Mouse (Mus musculus) mesoderm, embryonic 11.5 days (tissue): ENCODE measurements at regions not wholly inside any gene's neighbourhood (a gene's known extent, or its start where the extent isn't known, plus 50 kb on each side); places are given as distances from the start of the nearest gene placed in this dataset.
A peak's percentile ranks its signal among the peaks of the same experiment; 100 is the strongest.
"Not testable (repeated sequence)": the region's sequence is repeated elsewhere in the genome, so short reads cannot be mapped to it uniquely, and the experiment has no call there.

ENCODE experiments used
- DNase-seq: peaks from one replicate; pipeline ENCODE4 v3.0.0-alpha.2; 2012; ENCODE audit warnings: low read depth, low spot score

- peak; percentile 56 for DNase-seq
Measured at GRCm38 (mm10) chr5:16937840-16938239, 146.2 kb downstream of the Gm28710 start.

- DNase-seq = peak; percentile 52
Measured at GRCm38 (mm10) chr5:16947430-16947829, 155.8 kb downstream of the Gm28710 start.

DNA sequence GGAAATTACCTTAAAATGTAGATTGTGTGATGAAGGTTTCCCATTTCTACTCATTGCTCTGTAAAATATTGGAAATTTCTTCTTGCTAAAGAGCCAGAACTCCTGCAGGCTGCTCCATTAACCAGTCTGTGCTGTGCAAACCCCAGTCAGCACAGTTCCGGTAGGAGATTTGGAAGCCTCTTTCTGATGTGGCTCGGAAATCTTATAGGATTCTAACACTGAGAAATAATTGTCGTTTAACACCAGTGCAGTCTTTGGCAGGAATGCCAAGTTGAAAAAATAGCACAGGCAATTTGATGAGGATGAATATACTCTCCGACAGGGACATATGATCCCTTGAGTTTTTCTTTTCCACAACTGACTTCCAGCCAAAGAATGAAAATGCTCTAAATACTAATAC, 176.1 kb downstream of the Gm28710 start:
- DNase-seq = no peak

DNA sequence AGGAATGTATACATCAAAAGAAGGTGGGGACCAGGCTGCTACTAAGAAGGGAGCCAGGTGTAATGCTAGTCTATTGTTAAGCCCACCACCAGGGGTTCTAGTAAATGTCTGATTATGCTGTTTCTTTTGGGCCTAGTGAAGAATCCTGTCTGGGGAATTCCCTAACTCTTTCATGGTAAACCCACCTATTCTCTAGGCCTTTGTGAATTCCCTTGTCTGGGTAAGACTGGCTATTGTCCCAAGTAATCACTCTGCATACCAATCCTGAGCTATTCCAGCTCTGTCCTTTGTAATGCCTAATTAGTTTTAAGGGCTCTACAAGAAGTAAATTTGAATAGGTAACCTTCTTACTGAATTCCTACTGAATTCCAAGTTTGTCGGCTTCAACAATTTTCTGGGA, 177.2 kb downstream of the Gm28710 start:
- not testable (repeated sequence) for DNase-seq

GRCm38 (mm10) chr5:16973206-16973896, 181.7 kb downstream of the Gm28710 start:
- DNase-seq = no peak

DNA sequence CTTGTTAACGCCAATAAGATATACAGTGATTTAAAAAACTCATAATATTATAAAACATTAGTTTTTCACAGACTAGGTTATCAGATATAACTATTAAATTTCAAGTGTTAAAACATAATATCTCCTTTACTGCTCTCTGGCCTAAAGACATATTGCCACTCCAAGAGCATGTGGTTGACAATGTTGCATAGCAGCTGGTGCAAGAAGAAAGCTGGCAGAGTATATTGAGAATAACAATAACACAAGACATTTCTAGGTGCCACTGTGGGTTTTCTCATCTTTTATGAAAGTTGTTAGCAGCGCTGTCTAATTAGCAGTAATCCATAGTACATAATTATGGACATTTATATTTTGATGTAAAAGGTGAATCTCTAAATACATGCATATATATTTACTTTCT, 184.4 kb downstream of the Gm28710 start:
- no peak for DNase-seq

GRCm38 (mm10) chr5:16984877-16985276, 193.3 kb downstream of the Gm28710 start:
- no peak for DNase-seq

DNA sequence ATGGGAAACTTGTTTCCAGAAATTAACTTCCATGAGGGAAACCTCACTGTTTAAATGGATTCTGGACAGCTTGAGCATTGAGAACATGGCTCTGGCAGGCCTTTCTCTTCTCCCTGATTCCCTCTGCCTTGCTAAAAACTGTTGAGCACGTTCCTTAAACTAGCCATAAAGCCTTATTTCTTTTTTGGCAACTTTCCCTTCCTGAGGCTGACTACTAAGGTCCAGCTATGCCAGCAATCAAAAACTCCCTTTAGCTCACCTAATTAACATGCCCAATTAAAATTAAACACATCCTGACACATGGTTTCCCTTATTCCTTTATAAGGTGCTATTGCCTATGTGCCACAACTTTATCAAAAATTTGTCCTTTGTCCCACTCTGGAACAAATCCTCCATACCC, 199.9 kb downstream of the Gm28710 start:
- DNase-seq = no peak

DNA sequence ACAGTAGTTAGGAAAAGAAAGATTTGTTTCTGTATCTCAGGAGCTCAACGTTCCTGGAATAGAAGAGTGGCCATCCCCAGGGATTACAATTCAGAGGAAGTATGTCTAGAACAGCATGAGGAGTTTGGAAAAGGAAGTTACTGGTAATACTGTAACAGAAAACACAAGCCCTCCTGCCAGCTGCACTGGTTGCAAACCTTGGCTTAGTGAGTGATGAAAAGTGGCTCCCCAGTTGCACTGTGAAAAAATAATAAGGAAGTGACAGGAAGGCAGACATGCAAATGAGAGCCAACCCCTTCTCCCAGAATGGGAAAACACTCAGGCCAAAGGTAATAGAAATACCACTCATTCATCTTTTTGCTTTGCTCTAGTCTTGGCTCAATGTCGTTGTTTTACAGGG, 207.6 kb downstream of the Gm28710 start:
- DNase-seq = peak; percentile 18

DNA sequence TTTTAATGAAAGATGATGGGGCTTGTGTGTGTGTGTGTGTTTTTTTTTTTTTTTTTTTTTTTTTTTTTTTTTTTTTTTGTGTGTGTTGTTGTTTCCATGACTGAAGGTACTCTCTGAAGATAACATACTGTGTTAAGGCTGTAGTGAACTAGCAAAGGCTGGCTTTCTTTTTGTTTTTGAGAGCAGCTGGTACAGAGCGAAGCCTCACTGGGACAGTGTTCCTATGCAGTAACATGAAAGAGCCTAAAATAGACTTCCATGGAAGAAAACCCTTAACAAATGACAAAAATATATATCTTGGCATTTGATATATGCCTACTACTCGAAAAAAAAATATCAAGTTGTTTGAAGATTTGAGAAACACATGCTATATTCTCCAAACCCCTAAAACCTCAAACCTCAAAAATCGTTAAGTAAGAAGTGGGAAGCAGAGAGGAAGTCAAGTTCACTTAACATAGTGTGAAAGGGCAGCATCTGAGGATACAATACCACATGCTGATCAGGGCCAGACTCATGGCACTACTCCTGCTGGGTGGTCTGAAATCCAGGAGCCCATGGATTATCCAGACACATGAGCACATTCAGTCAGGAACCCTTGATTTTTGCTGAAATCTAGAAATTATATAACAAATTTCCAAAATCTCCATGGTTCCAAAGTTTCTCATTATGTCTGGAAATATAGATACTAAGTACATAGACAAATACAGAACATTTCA, 215.4 kb downstream of the Gm28710 start:
- peak; percentile 37 for DNase-seq

DNA sequence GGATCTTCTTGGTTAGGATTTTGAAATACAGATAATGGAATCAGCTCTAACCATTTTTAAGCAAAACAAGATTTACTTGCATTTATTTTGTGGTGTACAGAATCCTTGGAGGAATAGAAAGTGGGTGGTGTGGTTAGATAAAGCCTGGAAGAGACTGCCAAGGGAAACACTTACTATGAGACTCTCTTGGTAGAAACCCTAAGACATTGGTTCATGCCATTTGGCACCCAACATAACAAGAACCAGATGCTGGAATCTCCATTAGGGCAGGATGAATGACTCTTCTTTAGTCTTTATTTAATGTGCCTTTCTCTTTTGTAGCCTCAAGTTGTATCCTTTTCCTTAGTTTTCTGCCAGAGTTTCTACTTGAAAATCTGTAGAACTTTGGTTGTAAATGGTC, 230.0 kb downstream of the Gm28710 start:
- no peak for DNase-seq

- DNase-seq = no peak
Measured at GRCm38 (mm10) chr5:17053935-17054334, 262.3 kb downstream of the Gm28710 start.

DNA sequence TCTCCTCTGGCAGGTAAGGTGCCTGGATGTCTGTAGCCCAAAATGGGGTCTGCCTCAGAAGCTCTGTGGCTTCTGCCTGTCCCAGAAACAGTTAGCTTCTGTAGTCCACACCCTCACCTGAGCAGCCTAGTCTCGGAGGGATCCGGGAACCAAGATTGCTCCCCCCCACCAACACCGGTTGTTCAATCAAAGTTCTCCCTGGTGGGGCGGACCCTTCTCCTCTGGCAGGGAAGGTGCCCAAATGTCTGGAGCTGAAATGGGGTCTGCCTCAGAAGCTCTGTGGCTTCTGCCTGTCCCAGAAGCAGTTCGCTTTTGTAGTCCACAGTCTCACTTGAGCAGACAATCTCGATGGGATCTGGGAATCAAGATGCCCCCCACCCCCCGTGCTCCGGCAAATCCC, 273.0 kb downstream of the Gm28710 start:
- DNase-seq = no peak

- DNase-seq = no peak
Measured at GRCm38 (mm10) chr5:17080405-17080804, 288.8 kb downstream of the Gm28710 start.

- DNase-seq = no peak
Measured at GRCm38 (mm10) chr5:17111556-17111955, 261.4 kb upstream of the Speer4f2 start.

- peak; percentile 4 for DNase-seq
Measured at GRCm38 (mm10) chr5:17112026-17112425, 261.0 kb upstream of the Speer4f2 start.

DNA sequence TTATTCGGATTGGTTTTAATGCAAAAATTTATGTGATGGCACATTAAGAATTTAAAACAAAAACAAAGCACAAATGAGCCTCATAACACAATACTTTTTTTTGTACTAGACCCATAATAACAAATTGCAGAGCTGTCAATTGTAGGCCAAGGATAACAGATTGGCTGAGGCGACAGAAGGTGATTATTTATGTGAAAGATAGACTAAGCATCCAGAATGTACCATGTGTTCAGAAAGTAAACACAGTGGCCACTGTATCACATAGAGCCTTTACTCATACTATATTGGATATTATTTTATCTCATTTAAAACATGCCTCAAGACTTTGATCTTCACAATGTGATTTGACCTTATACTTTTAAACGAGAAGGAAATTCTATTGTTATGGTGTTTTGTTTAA, 257.9 kb upstream of the Speer4f2 start:
- no peak for DNase-seq

DNA sequence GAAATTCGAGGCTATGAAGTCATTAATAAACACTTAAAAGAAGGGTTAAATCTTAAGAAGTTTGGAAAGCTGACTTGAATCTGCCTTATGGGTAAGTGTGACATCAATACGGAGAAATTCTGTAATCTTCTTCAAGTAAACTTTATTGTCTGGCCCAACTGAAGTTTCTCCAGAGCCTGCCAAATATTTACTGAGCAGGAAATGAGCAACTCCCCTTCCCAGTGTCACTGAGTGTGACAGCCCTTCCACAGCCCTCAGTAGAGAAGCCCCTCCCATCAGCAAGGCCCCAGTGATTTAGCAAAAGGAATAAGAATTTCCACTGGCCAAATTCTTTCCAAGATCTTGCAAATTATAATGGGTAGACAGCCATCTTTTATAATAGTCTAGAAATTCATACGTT, 256.9 kb upstream of the Speer4f2 start:
- no peak for DNase-seq

DNA sequence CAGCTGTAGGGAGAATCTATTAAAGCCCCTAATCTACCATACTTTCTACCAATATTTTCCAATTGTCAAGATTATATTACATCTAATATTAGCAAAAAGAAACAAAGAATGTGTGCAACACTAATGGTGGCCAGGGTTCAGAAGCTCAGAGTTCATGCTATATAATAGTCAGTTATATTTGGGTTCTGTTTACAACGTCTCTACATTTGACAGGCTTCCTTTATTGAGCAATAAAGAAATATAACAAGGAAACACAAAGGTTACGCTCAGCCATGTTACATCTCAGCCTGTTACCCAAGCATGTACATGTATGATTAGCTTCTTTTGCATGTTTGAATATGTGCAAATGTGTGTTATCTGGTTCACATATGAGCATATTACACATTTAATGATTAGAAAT, 247.7 kb upstream of the Speer4f2 start:
- no peak for DNase-seq

GRCm38 (mm10) chr5:17127501-17127900, 245.5 kb upstream of the Speer4f2 start:
- DNase-seq = no peak

- DNase-seq = peak; percentile 31
Measured at GRCm38 (mm10) chr5:17135489-17135888, 237.5 kb upstream of the Speer4f2 start.

DNA sequence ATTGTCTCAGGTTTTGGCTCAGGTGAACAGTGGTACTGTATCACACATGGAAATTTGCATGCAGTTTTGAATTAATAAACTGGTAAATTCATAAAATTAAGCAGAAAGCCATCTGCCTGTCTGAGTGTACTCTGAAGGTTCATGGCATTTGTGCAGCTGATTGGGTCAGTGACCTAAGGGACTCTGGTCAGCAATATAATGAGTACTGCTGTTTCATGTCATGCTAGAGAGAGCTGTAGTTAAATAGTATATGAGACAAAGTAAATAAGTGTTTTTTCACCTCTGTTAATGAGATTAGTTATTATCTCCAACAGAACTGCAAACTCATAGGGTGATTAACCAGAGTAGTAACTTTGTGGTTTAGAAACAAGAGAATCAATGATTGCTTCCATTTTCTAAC, 231.4 kb upstream of the Speer4f2 start:
- DNase-seq = no peak

GRCm38 (mm10) chr5:17174562-17174961, 198.4 kb upstream of the Speer4f2 start:
- no peak for DNase-seq
